Mouse (Mus musculus) lung, postnatal 10 days (tissue): ENCODE data around the gene Kcnq1.

Experiments
- DNase-seq: peaks from one replicate; pipeline ENCODE4 v3.0.0; 2021

Kcnq1 gene

GRCm38 (mm10) chr7:143329110-143329810, 223.1 kb downstream of the Kcnq1 start:
- no peak for DNase-seq

GRCm38 (mm10) chr7:143333040-143333439, 226.9 kb downstream of the Kcnq1 start:
- DNase-seq = no peak

DNA sequence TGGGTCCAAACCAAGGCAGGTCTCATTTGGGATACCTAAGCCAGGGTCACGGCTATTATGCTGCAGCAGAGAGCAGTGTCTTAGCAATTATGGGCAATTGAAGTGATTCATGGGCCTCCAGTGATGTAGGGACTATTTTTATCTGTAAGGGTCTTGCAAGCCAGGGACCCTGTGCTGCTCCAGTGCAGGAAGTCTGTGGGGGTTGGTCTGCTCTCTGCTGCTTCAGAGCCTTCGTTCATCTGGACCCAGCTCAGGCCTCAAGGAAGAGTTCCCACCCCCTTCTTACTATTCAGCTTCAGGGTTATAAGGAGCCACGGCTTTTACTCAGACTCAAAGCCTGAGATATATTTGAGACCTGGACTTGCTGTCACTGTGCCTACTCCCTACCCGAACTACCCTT, 227.4 kb downstream of the Kcnq1 start:
- no peak for DNase-seq

DNA sequence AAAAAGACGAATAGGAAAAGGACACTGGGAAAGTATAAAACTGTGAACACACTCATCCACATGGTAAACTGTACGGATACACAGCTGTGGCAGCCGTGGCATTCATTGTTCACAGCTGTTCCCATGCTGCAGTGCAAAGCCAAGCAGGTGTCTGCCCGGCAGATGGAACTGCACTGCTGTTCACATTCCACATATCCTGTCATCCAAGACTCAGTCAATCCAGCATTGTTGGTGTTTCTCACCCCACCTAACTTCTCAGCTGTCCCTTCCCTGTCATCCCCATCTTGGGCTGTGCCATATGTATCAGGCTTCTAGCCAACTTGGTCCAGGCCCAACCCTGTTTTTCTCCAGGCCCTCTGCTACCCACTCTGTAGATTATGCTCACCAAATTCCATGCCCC, 232.5 kb downstream of the Kcnq1 start:
- DNase-seq = no peak

DNA sequence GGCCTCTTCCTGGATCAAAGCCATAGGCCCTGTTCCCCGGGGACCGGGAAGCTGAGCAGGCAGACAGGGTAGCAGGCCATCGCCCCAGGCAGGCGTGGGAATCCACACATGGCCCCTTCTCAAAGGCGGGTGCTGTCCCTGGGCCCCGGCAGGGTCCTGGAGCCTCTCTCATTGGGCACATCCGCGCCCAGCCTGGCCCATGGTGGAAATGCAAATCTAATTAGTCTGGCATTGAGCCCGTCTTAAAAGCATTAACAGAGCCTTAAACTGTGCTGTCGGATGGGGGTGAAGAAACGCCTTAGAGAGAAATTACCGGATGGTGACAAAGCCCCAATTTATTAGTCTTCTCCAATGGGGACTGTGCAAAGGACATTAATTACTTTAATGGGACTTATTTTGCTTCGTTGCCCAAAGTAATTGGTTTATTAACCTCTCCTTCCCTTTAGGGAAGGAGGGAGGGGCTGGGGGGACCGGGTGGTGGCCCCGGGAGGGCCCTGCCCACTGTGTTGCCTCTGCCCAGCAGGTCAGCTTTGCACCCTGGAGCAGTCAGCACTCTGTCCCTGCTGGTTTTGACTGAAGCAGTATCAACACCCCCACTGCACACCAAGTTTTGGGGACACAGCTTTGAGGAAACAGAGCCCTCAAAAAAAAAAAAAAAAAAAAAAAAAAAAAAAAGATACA, 234.6 kb downstream of the Kcnq1 start:
- DNase-seq = no peak

DNA sequence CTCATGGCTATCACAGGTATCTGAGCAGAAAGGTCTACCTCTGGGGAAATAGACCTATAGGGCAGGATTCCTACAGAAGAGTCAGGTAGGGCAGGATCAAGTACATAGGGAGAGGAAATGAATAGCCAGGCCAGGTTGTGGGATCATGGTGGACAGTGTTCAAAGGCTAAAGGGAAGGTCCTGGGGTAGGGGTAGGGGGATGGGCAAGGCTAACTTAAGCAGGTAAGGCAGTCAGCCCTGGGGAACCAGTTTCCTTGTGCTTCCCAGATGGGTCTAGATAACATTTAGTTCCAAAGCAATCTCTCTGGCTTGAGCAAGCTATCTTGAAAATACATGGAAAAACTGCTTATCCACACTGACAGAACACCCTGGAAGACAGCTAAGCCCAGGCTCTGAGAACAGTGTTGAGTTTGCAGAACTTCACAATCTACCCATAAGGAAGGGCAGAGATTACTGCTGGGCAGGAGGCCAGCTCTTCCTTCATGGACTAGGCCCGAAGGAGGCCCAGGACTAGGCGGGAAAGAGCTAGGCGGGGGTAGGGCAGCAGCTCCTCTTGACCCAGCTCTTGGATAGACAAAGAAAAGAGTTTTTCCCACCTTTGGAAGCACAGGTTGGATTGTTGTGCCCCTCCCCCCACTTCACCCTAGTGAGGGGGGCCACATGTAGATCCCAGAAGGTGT, 235.3 kb downstream of the Kcnq1 start:
- DNase-seq = no peak

DNA sequence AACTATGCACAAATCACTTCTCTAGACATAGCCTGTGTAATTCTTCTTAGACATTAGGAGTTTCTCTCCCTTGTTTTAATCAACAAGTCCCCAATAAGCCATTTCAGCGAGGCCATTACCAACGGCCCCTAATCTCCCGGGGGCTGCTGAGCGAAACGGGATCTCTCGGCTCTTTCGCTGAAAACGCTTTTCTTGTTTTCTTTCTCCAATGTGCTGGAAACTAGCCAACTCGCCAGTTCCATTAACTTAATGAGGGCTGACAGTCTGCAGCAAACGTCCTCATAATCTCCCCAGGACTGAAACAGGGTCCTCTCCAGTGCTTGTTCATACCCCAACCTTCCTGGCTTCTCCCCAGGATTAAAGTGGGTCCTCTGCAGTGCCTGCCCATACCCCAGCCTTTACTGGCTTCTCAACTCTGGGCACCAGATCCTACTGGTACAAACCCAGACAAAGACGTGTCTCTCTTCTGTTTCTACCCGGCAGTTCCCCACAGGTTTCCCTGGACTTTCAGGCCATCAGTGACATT, 237.7 kb downstream of the Kcnq1 start:
- DNase-seq = peak; percentile 47

DNA sequence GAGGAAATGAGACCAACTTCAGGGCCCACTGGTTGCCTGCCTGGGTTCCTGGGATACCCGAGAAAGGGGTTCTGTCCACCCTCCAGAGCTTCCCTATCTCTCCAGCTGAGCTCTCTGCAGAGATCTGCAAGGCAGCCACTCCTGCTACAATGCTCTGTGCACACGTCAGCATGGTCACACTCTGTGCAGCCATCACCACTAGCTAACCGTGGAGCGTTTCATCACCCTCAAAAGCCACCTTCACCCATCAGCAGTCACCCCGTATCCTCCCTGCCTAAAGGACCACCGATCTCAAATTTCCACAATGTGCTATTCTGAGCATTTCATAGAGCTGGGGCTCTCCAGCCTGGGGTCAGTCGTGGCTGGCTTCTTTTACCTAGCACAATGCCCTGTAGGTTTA, 243.1 kb downstream of the Kcnq1 start:
- no peak for DNase-seq

GRCm38 (mm10) chr7:143349848-143350247, 243.7 kb downstream of the Kcnq1 start:
- DNase-seq = no peak

DNA sequence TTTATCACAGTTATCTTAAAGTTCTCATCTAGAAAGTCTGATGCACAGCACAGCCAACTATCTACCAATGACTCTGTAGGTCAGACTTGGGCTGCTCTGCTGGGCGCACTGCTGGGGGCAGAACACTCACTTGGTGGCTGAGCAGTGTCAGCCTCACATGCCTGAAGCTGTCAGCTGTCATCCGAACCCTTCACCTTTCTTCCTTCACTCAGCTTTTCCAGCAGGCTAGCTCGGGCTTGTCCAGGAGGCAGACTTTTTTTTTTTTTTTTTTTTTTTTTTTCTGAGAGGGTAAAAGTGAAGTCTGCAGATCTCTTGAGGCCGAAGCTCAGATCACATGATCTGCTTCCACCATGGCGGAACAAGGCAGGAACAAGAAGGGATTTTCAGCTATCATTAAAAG, 249.7 kb downstream of the Kcnq1 start:
- no peak for DNase-seq

GRCm38 (mm10) chr7:143357109-143357508, 250.9 kb downstream of the Kcnq1 start:
- DNase-seq = no peak

- no peak for DNase-seq
Observed at GRCm38 (mm10) chr7:143357831-143358230, 251.7 kb downstream of the Kcnq1 start.

DNA sequence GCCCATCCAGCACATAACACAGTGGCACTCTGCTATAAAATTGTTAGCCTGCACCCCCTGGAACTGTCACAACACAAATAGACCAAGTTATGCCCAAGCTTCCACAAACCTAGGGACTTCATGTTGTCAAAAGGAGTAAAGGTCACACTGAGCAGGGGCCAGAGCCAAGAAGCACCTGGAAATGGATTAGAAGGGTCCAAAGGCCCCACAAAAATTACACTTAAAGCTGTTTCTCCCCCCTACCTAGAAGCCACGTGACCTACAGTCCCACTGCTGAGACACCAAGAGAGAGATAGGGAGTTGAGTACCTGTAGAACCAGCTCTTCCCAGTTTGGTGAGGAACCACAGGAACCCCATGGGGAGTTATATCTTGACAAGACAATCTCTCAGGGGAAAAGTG, 253.6 kb downstream of the Kcnq1 start:
- no peak for DNase-seq

DNA sequence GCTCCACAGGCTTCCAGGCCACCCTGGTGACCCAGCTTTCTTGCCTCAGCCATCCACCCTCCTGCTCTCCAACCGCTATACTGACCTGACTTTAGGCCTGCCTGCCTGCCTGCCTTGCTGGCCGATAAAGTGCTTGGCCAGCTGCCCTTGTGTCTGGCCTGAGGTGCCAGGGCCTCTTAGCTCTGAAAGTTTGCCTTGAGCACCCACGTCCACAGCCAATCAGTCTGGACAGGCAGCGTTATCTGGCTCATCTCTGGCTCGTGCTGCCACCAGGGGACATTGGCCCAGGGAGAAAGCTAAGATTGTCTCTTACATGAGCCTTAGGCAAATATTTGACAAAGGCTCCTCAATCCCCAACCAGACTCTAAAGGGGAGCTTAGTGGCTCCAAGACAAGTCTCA, 254.6 kb downstream of the Kcnq1 start:
- no peak for DNase-seq

DNA sequence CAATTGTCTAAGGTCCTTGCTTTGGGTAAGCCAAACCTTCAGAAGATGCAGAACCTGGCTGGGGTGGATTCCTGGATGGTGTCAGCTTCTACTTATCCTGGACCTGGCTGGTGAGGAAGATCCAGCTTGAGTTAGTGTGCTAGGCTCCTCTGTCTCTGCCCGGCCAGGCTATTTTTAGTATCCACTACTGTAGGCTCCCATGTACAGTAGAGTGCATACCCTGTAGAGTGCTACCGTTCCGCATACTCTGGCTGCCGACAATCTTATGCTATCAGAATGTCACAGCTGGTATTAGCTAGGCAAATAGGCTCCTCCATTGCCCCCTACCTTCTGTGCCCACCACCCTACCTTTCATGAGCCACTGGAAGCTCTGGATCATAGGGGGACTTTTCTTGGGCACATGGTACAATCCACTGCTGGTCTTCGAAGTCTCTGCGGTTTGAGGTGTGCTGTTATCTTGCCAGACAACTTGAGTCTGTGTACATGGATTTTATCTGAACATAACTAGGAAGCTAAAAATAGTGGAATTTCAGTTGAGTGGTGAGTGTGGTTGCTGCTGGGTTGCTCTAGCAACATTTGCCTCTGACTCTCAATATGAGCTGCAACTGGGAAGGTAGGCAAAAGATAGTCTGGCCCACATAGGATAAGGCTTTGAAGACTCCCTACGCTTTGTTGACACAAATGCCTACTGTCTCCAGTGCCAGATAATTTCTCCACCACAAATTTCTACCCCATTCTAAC, 258.1 kb downstream of the Kcnq1 start:
- no peak for DNase-seq

DNA sequence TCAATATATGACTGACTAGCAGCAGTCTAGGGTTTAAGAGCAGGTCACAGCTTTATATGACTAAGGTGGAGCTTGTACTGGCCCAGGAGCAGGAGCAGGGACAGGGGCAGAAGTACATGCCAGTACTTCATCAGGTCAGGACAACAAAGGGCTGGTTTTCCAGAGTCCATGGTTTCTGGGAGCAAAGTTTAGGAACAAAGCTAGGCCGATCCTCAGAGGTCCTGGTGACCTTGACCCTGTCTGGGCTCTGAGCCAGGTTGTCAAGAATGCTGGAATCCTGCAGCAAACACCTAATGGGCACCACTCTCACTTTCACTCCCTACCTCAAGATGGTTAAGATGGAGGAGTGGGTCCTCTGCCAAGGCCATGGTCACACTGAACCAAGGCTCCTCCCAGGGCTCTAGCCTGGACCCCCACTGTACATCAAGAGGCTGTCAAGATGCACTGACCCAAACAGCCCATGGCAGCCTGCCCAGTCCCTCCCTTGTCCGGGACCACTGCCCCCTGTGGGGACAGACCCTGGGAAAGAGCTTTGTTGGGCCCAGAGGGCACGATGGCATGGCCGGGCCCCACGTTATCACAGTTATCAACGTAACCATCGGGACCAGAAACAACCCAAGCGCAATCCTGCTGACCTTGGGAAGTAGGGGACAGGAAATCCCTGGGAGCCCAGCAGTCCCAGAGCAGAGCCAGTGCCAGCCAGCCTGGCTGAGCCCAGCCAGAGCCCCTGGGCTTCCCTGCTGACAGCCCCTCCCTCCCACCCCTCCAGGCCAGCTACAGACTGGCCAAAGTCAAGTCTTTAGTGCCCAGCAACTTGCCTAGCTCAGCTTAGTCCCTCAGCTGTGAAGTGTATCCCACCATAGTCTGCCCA, 259.0 kb downstream of the Kcnq1 start:
- no peak for DNase-seq

- peak; percentile 40 for DNase-seq
Observed at GRCm38 (mm10) chr7:143367366-143368266, 261.5 kb downstream of the Kcnq1 start.

GRCm38 (mm10) chr7:143368267-143368643, 262.1 kb downstream of the Kcnq1 start:
- DNase-seq = no peak

DNA sequence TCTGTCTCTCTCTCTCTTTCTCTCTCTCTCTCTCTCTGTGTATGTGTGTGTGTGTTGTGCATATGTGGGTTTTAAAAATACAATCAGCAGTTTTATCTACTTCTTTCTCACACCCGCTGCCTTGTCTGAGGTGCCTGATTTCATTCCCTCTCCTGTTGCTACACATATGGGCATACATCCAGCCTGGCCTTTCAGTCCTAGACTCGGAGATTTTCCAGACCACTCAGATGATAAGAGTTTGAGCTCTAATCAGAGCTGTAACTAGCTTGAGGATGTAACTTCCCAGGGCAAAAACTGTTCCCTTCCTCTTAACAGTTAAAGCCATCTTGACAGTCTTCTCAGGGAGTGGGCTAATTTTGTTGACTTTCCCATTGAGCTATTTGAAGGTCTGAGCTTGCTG, 265.2 kb downstream of the Kcnq1 start:
- DNase-seq = no peak

- DNase-seq = no peak
Observed at GRCm38 (mm10) chr7:143373265-143373664, 267.1 kb downstream of the Kcnq1 start.

DNA sequence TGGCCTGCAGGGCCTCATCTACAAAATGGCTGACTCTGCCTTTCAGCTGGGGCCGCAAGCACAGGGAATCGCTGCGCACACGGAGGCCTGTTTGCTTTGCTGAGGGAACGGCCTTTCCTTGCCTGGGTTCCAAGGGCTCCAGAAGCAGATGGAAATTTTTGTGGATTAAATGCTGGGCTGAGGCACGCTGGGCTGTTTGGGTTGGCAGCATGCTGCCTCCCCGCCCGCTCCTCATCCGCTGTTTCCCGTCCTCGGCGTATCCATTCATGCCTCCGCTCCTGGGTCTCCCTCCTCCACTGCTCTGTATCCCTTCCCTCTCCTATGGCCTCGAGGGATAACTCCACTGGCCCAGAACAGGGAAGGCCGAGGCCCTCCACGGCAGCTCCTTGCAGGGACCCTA, 269.8 kb downstream of the Kcnq1 start:
- DNase-seq = no peak
